Mouse (Mus musculus) large intestine, adult 2 months (tissue): ENCODE data around the gene Gadd45a. TPM values are rescaled to one million over a fixed set of nuclear protein-coding genes. Genes with fewer than 3 reads are reported as not detected.
"Not testable (repeated sequence)": the region's sequence is repeated elsewhere in the genome, so short reads cannot be mapped to it uniquely, and the experiment has no call there.

ENCODE experiments used
- DNase-seq: peaks from one replicate; pipeline ENCODE4 v3.0.0-alpha.2; 2012; ENCODE audit warnings: low read depth, low spot score
- WGBS: fragments of 180-500 bp; shearing (Covaris S2); methylation state at CpG from one replicate; pipeline ENCODE4 v1.1.7; 2018; 5-methylcytosine and 5-hydroxymethylcytosine counted together
- polyA plus RNA-seq: library from polyadenylated mRNA; depleted of rRNA; stranded (reverse); fragments of >200 nt; gene quantifications from 2 replicates; pipeline ENCODE4 v1.2.3, GENCODE M21; 2012

The Gadd45a gene
- polyA plus RNA-seq, 1 experiment: 52.8 TPM

GRCm38 (mm10) chr6:67026661-67027060 lies 10.6 kb downstream of the Gadd45a start:
- 74% methylated on average over 3 of the region's 3 CpGs for WGBS
- no peak for DNase-seq

- no peak for DNase-seq
- WGBS: 65% methylated on average over 4 of the region's 4 CpGs
These were observed 13.5 kb downstream of the Gadd45a start for GRCm38 (mm10) chr6:67023729-67024128.

GRCm38 (mm10) chr6:67021308-67021707 lies 15.9 kb downstream of the Gadd45a start:
- 87% methylated on average over 5 of the region's 5 CpGs for WGBS
- no peak for DNase-seq

- DNase-seq: not testable (repeated sequence)
- 88% methylated on average over 7 of the region's 7 CpGs for WGBS
These were observed 18.3 kb downstream of the Gadd45a start for GRCm38 (mm10) chr6:67019001-67019400.

GRCm38 (mm10) chr6:67018365-67018764 lies 18.9 kb downstream of the Gadd45a start:
- no peak for DNase-seq
- 89% methylated on average over 4 of the region's 4 CpGs for WGBS

GRCm38 (mm10) chr6:67016520-67017111 lies 20.6 kb downstream of the Gadd45a start:
- 44% methylated on average over 7 of the region's 7 CpGs for WGBS
- DNase-seq: no peak

GRCm38 (mm10) chr6:67015739-67016519 lies 21.3 kb downstream of the Gadd45a start:
- no peak for DNase-seq
- WGBS: 41% methylated on average over 8 of the region's 8 CpGs

GRCm38 (mm10) chr6:67014679-67015075 lies 22.6 kb downstream of the Gadd45a start:
- DNase-seq: no peak
- WGBS: 38% methylated on average over 1 of the region's 1 CpGs

GRCm38 (mm10) chr6:67013949-67014678 lies 23.1 kb downstream of the Gadd45a start:
- no peak for DNase-seq
- 32% methylated on average over 9 of the region's 9 CpGs for WGBS

- DNase-seq: no peak
- WGBS: 43% methylated on average over 6 of the region's 6 CpGs
These were observed 23.8 kb downstream of the Gadd45a start for GRCm38 (mm10) chr6:67013293-67013948.

GRCm38 (mm10) chr6:67011217-67011518 lies 26.1 kb downstream of the Gadd45a start:
- no peak for DNase-seq

- no peak for DNase-seq
These were observed 26.7 kb downstream of the Gadd45a start for GRCm38 (mm10) chr6:67010370-67011216.

GRCm38 (mm10) chr6:67009888-67010287 lies 27.4 kb downstream of the Gadd45a start:
- WGBS: 85% methylated on average over 3 of the region's 3 CpGs
- DNase-seq: no peak

More at GRCm38 (mm10) chr6:67010370-67011216, 26.7 kb downstream of the Gadd45a start:
- WGBS: 83% methylated on average over 7 of the region's 7 CpGs

- DNase-seq: no peak
These were observed 37.5 kb downstream of the Gadd45a start for GRCm38 (mm10) chr6:66999800-67000199.

GRCm38 (mm10) chr6:66998645-66999044 lies 38.6 kb downstream of the Gadd45a start:
- 44% methylated on average over 2 of the region's 2 CpGs for WGBS

GRCm38 (mm10) chr6:66996257-66996656 lies 41.0 kb downstream of the Gadd45a start:
- DNase-seq: no peak
- WGBS: 94% methylated on average over 1 of the region's 1 CpGs

More at GRCm38 (mm10) chr6:66998645-66999044, 38.6 kb downstream of the Gadd45a start:
- no peak for DNase-seq

GRCm38 (mm10) chr6:66995825-66996224 lies 41.4 kb downstream of the Gadd45a start:
- DNase-seq: no peak
- WGBS: 94% methylated on average over 1 of the region's 1 CpGs

- no peak for DNase-seq
- 97% methylated on average over 8 of the region's 8 CpGs for WGBS
These were observed 42.3 kb downstream of the Gadd45a start for GRCm38 (mm10) chr6:66994981-66995380.

- 95% methylated on average over 8 of the region's 8 CpGs for WGBS
- DNase-seq: no peak
These were observed 44.5 kb downstream of the Gadd45a start for GRCm38 (mm10) chr6:66992786-66993185.
